Mouse (Mus musculus): ENCODE data around the gene Fbxl5.

DNA sequence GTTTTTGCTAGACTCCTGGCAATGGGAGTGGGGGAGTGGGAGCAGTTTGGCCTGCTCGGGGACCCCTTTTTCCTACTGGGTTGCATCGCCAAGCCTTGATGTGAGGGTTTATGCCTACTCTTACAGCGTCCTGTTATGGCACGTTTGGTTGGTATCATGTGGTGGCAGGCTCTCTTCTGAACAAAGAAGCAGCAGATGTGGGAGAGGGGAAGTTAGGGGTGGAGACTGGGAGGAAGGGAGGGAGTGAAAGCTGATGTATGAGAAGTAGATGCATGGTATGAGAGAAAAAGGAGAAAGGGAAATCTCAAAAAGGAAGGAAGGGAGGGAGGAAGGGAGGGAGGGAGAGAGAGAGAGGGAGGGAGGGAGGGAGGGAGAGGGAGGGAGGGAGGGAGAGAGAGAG, 14.5 kb downstream of the Fbxl5 start:
- TF ChIP-seq MYC (IDR thresholded peaks at IDR 0.05; ENCODE audit: low read depth, low read length) (no peak), POLR2A (IDR thresholded peaks at IDR 0.05; ENCODE audit: low read depth, low read length) (no peak), TBP (conservative IDR thresholded peaks at IDR 0.05; ENCODE audit: low read depth, low read length) (no peak), MAX (IDR thresholded peaks at IDR 0.05; ENCODE audit: low read length) (no peak)

All from CH12.LX (cell line).